Mouse (Mus musculus): Measurements from ENCODE around the gene Arcn1.

Arcn1 gene

GRCm38 (mm10) chr9:44740663-44741192 is 26.9 kb downstream of the Arcn1 start:
- DNase-seq, result no peak

DNA sequence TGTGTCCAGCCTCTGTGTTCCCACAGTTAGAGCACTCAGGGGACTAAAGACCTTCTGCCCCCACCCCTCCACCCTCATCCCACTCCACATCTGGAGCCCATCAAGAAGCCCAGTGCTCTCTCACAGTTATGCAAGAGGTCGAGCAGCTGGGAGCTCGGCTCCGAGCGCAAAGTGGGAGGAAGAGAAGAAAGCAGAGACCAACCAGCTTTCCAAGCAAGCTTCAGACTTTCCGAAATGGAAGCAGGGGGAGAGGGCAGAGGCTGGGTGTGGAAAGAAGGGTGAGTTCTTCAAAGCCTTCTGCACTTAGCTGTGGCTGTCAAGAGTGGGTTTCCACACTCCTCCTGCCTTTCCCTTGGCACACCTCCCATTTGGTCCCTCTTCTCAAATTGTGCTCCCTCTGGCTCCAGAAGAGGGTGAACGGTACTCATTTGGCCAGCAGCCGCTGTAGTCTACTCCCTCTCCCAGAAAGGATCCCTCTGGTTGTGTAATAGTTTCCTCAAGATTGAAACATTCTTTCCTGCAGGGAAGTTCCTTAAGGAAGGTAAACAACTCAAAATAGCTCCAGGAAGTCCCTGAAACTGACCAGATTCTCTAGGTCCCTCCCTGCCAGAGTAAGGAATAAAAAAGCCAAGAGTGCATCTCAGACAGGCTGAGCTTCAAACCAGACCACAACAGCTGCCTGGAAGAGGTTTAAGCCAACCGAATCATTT is 30.2 kb downstream of the Arcn1 start:
- DNase-seq, result no peak

GRCm38 (mm10) chr9:44736301-44736700 is 31.3 kb downstream of the Arcn1 start:
- DNase-seq, result no peak

GRCm38 (mm10) chr9:44735886-44736285 is 31.8 kb downstream of the Arcn1 start:
- no peak for DNase-seq

- peak; percentile 62 for DNase-seq
These were observed 32.8 kb downstream of the Arcn1 start, which contains the start of gene Phldb1 for GRCm38 (mm10) chr9:44734524-44735494. TSS of gene Phldb1 (minus strand) at chr9:44735198.

DNA sequence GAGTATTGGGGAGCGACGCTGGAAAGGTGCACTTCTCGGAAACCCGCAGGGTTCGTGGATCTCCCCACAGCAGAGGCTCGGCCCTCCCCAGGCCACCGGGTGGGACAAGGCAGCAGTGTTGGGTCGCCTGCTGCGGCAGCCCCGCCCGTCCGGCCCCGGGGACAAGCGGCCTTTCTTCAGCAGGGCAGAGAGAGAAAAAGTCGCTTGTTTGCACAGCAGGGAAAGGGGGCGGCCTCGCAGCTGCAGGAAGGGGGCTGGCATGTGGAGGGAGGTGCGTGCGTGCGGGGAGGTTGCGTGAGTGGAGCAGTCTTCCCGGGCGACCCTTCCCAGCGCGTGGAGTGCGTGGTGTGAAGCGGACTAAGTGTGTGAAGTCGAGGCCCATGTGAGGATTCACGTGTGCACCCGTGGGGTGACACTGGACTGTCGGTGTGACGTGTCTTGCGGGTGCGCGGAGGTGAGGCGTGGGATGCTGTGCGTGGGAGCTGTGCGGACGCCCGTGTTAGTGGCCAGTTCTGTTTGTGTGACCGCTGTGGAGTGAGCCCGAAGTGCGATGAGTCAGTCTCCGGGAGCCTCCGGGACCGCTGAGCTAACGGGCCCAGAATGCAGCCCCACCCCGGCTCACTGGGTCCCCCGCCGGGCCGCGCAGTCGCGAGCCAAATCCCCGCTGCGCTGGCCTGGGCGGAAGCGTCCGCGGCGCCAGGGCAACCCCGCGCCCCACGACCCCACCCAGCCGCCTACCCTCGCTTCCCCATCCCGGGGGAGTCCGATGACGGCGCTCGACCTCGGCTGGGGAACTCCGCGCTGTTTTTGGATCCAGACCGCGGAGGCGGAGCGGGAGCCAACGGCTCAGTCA is 33.7 kb downstream of the Arcn1 start:
- peak; percentile 52 for DNase-seq

GRCm38 (mm10) chr9:44732921-44733530 is 34.6 kb downstream of the Arcn1 start:
- no peak for DNase-seq

DNA sequence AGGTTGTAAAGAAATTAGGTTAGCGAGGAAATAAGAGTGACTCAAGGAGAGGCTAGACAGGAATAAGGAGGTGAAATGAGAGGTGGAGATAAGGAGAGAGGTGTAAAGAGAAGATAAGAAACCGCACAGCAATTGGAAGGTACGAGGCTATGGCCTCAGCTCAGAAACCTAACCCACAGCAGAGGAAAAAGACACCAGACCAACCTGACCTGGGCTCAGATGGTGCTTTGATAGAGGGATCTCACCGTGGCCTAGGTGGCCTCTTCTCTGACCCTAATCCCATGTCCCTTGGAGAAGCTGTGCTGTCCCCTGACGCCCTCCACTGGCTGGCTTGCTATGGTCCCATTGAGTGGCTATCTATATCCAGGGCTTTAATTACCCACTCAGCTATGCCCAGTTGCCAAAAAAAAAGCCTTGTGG is 35.5 kb downstream of the Arcn1 start:
- DNase-seq, result no peak

DNA sequence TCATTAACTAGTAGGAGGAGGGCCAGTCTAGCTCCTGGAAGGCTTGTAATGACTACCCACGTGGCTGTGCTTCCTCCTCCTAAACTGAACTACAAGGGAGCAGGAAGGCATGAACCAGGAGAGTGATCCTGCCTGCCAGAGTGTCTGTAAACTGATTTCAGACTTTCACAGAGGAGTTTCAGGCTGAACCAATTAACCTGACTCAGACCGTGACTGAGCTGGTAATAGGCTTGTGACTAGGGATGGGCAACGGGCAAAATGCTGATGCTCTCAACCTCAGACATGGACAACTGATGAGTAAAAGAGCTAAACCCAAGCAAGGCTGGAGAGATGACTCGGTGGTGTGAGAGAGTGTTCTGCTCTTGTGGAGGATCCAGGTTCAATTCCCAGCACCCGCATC is 40.2 kb downstream of the Arcn1 start:
- no peak for DNase-seq

DNA sequence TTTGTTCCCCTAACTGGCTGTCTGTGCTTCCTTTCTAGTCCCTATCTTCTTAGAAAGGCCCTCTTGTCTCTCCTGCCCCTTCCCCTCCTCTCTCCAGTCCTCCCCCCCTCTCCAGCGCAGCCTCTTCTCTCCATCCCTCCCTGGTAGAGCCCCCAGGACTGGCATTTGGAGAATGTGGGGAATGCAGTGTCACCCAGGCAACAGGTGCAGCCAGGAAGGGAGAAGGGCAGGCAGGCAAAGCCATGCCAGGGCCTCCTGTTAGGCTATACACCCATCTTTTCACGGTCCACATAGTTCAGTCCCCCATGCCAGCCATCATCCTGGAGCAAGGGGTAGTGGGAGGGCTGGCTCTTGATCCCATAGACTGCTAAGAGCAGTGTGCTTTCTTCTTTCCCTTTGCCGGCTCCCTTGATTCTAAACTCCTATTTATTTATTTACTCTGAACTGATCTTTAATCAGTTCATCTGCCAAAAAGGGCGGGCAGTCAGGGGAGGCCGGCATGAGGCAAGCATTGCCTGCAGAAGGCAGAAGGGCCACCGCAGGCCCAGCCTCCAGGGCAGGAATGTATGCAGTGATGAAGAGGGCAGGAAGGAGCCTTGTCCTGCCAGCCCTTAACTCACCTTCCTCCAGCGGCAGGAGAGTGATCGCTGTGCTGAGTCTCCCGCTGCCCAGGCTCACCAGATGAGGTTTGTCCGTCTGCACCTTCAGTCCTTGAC is 41.1 kb downstream of the Arcn1 start:
- DNase-seq, result no peak

GRCm38 (mm10) chr9:44724665-44725064 is 43.0 kb downstream of the Arcn1 start:
- DNase-seq, result no peak

DNA sequence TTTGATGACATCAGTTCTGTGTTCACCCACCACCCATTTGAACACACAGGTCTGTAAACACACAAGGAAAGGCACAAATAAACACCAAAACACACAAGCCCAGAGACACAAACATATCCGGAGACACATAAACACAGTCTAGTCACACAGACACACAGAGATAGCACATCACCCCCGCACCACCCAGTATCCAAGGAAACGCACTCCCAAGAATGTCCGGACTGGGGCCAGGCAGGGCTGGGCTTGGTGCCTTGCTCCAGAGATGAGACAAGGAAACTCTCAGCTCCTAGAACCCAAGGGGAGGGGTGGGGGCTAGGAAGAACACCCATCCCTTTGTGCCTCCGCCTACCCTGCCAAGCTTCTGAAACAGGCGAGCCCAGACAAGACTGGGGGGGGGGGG is 43.4 kb downstream of the Arcn1 start:
- no peak for DNase-seq

- DNase-seq, result no peak
These were observed 44.1 kb downstream of the Arcn1 start for GRCm38 (mm10) chr9:44723521-44724041.

DNA sequence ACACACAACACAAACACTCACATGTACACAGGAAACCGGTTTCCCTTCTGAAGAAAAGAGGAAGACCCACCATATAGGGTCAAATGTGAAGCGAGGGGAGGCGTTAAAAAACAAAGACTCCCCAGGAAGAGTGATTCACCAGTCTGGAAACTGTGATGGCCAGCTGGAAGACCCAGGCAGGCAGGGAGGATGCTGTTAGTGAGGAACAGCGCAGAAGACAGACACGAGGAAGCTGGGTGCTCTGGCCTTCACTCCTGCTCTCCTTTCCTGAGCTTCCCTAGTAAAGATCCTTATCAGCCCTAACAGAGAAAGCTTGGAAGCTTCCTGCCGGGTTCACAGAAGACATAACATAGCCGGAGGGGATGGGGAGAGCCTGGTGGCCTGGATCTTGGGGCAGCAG is 44.6 kb downstream of the Arcn1 start:
- no peak for DNase-seq

- DNase-seq, result no peak
These were observed 45.1 kb downstream of the Arcn1 start for GRCm38 (mm10) chr9:44722575-44722974.

DNA sequence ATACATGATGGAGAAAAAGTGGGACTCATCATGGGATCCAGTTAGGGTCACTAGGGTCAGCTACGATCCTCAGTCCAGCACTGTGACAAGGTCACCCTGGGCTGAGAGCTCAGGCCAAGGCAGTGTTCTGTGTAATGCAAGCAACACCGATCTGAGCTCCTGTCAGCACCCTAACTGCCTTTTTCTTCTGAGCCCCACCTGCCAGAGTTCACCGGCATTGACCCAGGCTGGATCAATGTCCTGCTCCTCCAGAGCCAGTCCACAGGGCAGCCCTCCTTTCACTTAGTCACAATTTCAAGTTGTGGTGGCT is 45.8 kb downstream of the Arcn1 start:
- no peak for DNase-seq

- peak; percentile 81 for DNase-seq
These were observed 46.3 kb downstream of the Arcn1 start for GRCm38 (mm10) chr9:44721154-44721876.

- peak; percentile 44 for DNase-seq
These were observed 47.1 kb downstream of the Arcn1 start for GRCm38 (mm10) chr9:44720358-44721153.

- no peak for DNase-seq
These were observed 47.9 kb downstream of the Arcn1 start for GRCm38 (mm10) chr9:44719632-44720357.

All from right cerebral cortex, postnatal 4 days (tissue).